Mouse (Mus musculus): Measurements from ENCODE around the gene Tax1bp1.

DNA sequence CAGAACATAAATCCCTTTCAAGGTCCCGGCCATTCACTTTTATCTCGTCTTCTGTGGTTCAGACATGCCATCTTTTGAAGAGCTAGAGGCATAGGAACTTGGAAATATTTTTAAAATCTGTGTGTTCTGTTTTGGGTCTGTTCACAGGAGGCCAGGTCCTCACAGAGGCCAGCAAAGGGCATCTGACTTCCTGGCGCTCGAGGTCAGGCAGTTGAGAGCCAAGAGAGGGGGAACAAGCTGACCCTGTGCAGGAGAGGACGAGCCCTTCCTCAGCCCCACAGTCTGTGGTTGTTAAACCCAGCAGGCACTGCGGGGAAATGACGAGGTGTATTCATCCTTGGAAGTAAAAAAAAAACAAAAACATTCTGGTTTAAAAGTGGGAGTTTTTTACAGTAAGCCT is 51.7 kb downstream of the Tax1bp1 start:
- TF ChIP-seq EP300 (IDR thresholded peaks at IDR 0.05; ENCODE audit: low read depth) (no peak), CTCF (IDR thresholded peaks at IDR 0.05; ENCODE audit: low read depth) (no peak)

Data from liver, embryonic 14.5 days (tissue).